Mouse (Mus musculus): ENCODE measurements around the gene Wdr45. TPM values are rescaled to one million over a fixed set of nuclear protein-coding genes. Genes with fewer than 3 reads are reported as not detected.

Gene Wdr45
- polyA plus RNA-seq, 1 experiment from 2014 or later, result 24.0 TPM

- peak overlapping the region; percentile 73 for H3K4me2 ChIP-seq (ENCODE audit: low read length)
- H3K4me1 ChIP-seq (ENCODE audit: control insufficient read depth in 2 of 2, insufficient read depth in 2 of 2, low read length in 2 of 2), result peaks cover 2 to 20% of the 10 kb centered on the region in 2 experiments; a peak in 3 of 4 replicates
- peak overlapping the region in 1 of 2 experiments; percentile 47; a peak in 2 of 4 replicates for H3K27ac ChIP-seq (replicated peaks in 1 of 2; ENCODE audit: control insufficient read depth in 1 of 2, insufficient read depth in 1 of 2, low read depth in 2 of 2, low read length in 2 of 2)
- H3K36me3 ChIP-seq (ENCODE audit: control insufficient read depth, insufficient read depth, low read length), result peaks cover 36% of the 10 kb centered on the region
- 19% methylated on average over 13 of the region's 13 CpGs for WGBS
- H3K9ac ChIP-seq (ENCODE audit: low read length), result peak overlapping the region; percentile 46
- H3K9me3 ChIP-seq (ENCODE audit: control insufficient read depth, low read length), result no peaks in the 10 kb centered on the region
- H3K4me3 ChIP-seq (ENCODE audit: control insufficient read depth in 1 of 2, insufficient read depth in 1 of 2, low read depth in 1 of 2, low read length in 2 of 2), result peak overlapping the region; percentile 39 to 66
- H3K27me3 ChIP-seq (ENCODE audit: control insufficient read depth, insufficient read depth, low read length), result no peaks in the 10 kb centered on the region
- no peak for ATAC-seq (ENCODE audit: insufficient number of reproducible peaks, insufficient read depth, low FRiP score, low read depth)
Measured at GRCm38 (mm10) chrX:7765281-7765670, 51.1 kb downstream of the Wdr45 start.

GRCm38 (mm10) chrX:7765764-7766163 lies 51.6 kb downstream of the Wdr45 start:
- Histone ChIP-seq H3K9me3 (ENCODE audit: control insufficient read depth, low read length) (no peaks in the 10 kb centered on the region), H3K36me3 (ENCODE audit: control insufficient read depth, insufficient read depth, low read length) (peaks cover 40% of the 10 kb centered on the region), H3K4me2 (ENCODE audit: low read length) (peak overlapping the region; percentile 73), H3K27ac (replicated peaks in 1 of 2; ENCODE audit: control insufficient read depth in 1 of 2, insufficient read depth in 1 of 2, low read depth in 2 of 2, low read length in 2 of 2) (peak overlapping the region; percentile 20 to 47; a peak in 1 of 4 replicates), H3K4me3 (ENCODE audit: control insufficient read depth in 1 of 2, insufficient read depth in 1 of 2, low read depth in 1 of 2, low read length in 2 of 2) (peak overlapping the region; percentile 39 to 66), H3K27me3 (ENCODE audit: control insufficient read depth, insufficient read depth, low read length) (no peaks in the 10 kb centered on the region), H3K4me1 (ENCODE audit: control insufficient read depth in 2 of 2, insufficient read depth in 2 of 2, low read length in 2 of 2) (peaks cover 2 to 20% of the 10 kb centered on the region in 2 experiments; a peak in 3 of 4 replicates), H3K9ac (ENCODE audit: low read length) (peak overlapping the region; percentile 46)
- ATAC-seq (ENCODE audit: insufficient number of reproducible peaks, insufficient read depth, low FRiP score, low read depth), result peak; percentile 32; the same call in 1 of the 2 replicates
- 8% methylated on average over 11 of the region's 11 CpGs for WGBS

GRCm38 (mm10) chrX:7769302-7770017 lies 55.3 kb downstream of the Wdr45 start:
- no peaks in the 10 kb centered on the region for H3K9me3 ChIP-seq (ENCODE audit: control insufficient read depth, low read length)
- peaks cover 2 to 17% of the 10 kb centered on the region in 2 experiments; a peak in 3 of 4 replicates for H3K4me1 ChIP-seq (ENCODE audit: control insufficient read depth in 2 of 2, insufficient read depth in 2 of 2, low read length in 2 of 2)
- WGBS, result 77% methylated on average over 7 of the region's 7 CpGs
- H3K36me3 ChIP-seq (ENCODE audit: control insufficient read depth, insufficient read depth, low read length), result peaks cover 72% of the 10 kb centered on the region
- no peak overlapping the region for H3K4me2 ChIP-seq (ENCODE audit: low read length)
- no peak for ATAC-seq (ENCODE audit: insufficient number of reproducible peaks, insufficient read depth, low FRiP score, low read depth)
- no peak overlapping the region for H3K4me3 ChIP-seq (ENCODE audit: control insufficient read depth in 1 of 2, insufficient read depth in 1 of 2, low read depth in 1 of 2, low read length in 2 of 2)
- H3K27me3 ChIP-seq (ENCODE audit: control insufficient read depth, insufficient read depth, low read length), result no peaks in the 10 kb centered on the region
- H3K27ac ChIP-seq (replicated peaks in 1 of 2; ENCODE audit: control insufficient read depth in 1 of 2, insufficient read depth in 1 of 2, low read depth in 2 of 2, low read length in 2 of 2), result no peak overlapping the region
- no peak overlapping the region for H3K9ac ChIP-seq (ENCODE audit: low read length)

GRCm38 (mm10) chrX:7772766-7773165 lies 58.6 kb downstream of the Wdr45 start:
- Histone ChIP-seq H3K9me3 (ENCODE audit: control insufficient read depth, low read length) (no peaks in the 10 kb centered on the region), H3K9ac (ENCODE audit: low read length) (no peak overlapping the region), H3K4me2 (ENCODE audit: low read length) (no peak overlapping the region), H3K4me3 (ENCODE audit: control insufficient read depth in 1 of 2, insufficient read depth in 1 of 2, low read depth in 1 of 2, low read length in 2 of 2) (no peak overlapping the region), H3K27me3 (ENCODE audit: control insufficient read depth, insufficient read depth, low read length) (no peaks in the 10 kb centered on the region), H3K4me1 (ENCODE audit: control insufficient read depth in 2 of 2, insufficient read depth in 2 of 2, low read length in 2 of 2) (no peaks in the 10 kb centered on the region), H3K27ac (replicated peaks in 1 of 2; ENCODE audit: control insufficient read depth in 1 of 2, insufficient read depth in 1 of 2, low read depth in 2 of 2, low read length in 2 of 2) (no peak overlapping the region), H3K36me3 (ENCODE audit: control insufficient read depth, insufficient read depth, low read length) (peaks cover 58% of the 10 kb centered on the region)
- WGBS, result 49% methylated on average over 2 of the region's 2 CpGs
- no peak for ATAC-seq (ENCODE audit: insufficient number of reproducible peaks, insufficient read depth, low FRiP score, low read depth)

GRCm38 (mm10) chrX:7775501-7776205 lies 61.5 kb downstream of the Wdr45 start:
- Histone ChIP-seq H3K9me3 (ENCODE audit: control insufficient read depth, low read length) (no peaks in the 10 kb centered on the region), H3K9ac (ENCODE audit: low read length) (no peak overlapping the region), H3K27ac (replicated peaks in 1 of 2; ENCODE audit: control insufficient read depth in 1 of 2, insufficient read depth in 1 of 2, low read depth in 2 of 2, low read length in 2 of 2) (no peak overlapping the region), H3K4me1 (ENCODE audit: control insufficient read depth in 2 of 2, insufficient read depth in 2 of 2, low read length in 2 of 2) (no peaks in the 10 kb centered on the region), H3K27me3 (ENCODE audit: control insufficient read depth, insufficient read depth, low read length) (no peaks in the 10 kb centered on the region), H3K4me3 (ENCODE audit: control insufficient read depth in 1 of 2, insufficient read depth in 1 of 2, low read depth in 1 of 2, low read length in 2 of 2) (no peak overlapping the region), H3K4me2 (ENCODE audit: low read length) (no peak overlapping the region), H3K36me3 (ENCODE audit: control insufficient read depth, insufficient read depth, low read length) (peaks cover 35% of the 10 kb centered on the region)
- 66% methylated on average over 9 of the region's 9 CpGs for WGBS
- no peak for ATAC-seq (ENCODE audit: insufficient number of reproducible peaks, insufficient read depth, low FRiP score, low read depth)

GRCm38 (mm10) chrX:7776329-7777082 lies 62.4 kb downstream of the Wdr45 start:
- H3K27ac ChIP-seq (replicated peaks in 1 of 2; ENCODE audit: control insufficient read depth in 1 of 2, insufficient read depth in 1 of 2, low read depth in 2 of 2, low read length in 2 of 2), result no peak overlapping the region
- no peak overlapping the region for H3K4me3 ChIP-seq (ENCODE audit: control insufficient read depth in 1 of 2, insufficient read depth in 1 of 2, low read depth in 1 of 2, low read length in 2 of 2)
- 41% methylated on average over 8 of the region's 8 CpGs for WGBS
- ATAC-seq (ENCODE audit: insufficient number of reproducible peaks, insufficient read depth, low FRiP score, low read depth), result no peak
- peaks cover 26% of the 10 kb centered on the region for H3K36me3 ChIP-seq (ENCODE audit: control insufficient read depth, insufficient read depth, low read length)
- no peak overlapping the region for H3K9ac ChIP-seq (ENCODE audit: low read length)
- H3K4me2 ChIP-seq (ENCODE audit: low read length), result no peak overlapping the region
- no peaks in the 10 kb centered on the region for H3K4me1 ChIP-seq (ENCODE audit: control insufficient read depth in 2 of 2, insufficient read depth in 2 of 2, low read length in 2 of 2)
- H3K9me3 ChIP-seq (ENCODE audit: control insufficient read depth, low read length), result no peaks in the 10 kb centered on the region
- H3K27me3 ChIP-seq (ENCODE audit: control insufficient read depth, insufficient read depth, low read length), result no peaks in the 10 kb centered on the region

All from heart, embryonic 14.5 days (tissue).